Mouse (Mus musculus): ENCODE measurements at regions not wholly inside any gene's neighbourhood (a gene's known extent, or its start where the extent isn't known, plus 50 kb on each side); places are given as distances from the start of the nearest gene placed in this dataset.
A peak's percentile ranks its signal among the peaks of the same experiment; 100 is the strongest.

DNA sequence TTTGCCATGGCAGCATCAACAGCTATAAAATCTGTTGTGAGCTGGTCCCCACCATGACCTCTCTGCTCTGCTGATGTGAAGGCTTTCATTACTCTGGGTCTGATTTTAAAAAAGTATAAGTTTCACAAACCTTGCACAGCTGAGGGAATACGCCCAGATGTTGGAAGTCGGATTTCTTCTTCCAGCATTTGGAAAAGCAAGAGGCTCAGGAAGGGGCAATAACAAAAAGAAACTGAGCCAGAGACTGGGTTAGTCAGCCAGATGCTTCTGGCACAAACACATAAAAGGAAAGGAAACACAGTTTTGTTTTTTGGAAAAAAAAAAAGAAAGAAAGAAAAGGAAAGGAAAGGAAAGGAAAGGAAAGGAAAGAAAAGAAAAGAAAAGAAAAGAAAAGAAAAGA lies 270.0 kb upstream of the Klf6 start:
- Histone ChIP-seq H3K4me3 (no peak overlapping the region), H3K27ac (no peak overlapping the region)
- TF ChIP-seq CTCF (conservative IDR thresholded peaks at IDR 0.05), result no peak
- no peak for DNase-seq (ENCODE audit: low spot score in 2 of 2)

DNA sequence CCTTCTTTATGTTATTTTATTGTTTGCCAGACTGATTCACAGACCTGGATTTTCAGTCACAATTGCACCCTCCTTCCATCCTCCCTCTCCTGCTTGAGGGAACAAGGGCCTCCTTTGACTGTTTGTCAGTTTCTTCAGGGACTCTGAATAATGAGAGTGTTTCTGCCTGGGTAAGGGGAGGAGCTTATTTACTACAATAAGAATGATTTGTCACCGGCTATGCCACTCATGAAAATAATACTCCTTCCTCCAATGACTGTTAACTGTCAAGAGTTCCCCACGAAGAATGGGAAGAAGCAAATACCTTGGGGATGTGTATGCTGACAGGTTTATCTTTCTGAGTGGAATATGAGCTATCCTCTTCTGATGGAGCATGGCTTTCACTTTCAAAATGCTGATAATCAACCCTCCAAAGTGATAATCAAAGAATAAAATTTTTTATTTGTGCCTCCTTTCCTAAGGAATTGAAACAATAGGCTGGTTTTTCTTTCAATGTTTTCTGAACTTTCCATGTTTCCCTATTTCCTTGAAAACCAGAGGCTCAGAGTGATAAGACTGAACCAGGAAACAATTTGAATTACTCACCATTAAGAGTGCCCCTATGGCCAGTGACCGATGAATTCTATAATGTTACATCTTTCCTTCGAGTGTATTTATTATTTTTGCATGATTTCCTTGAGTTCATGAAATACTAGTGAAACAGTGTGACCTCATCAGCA lies 269.3 kb upstream of the Klf6 start:
- Histone ChIP-seq H3K27ac (no peak overlapping the region), H3K4me3 (no peak overlapping the region)
- no peak for DNase-seq (ENCODE audit: low spot score in 2 of 2)
- no peak for TF ChIP-seq CTCF (conservative IDR thresholded peaks at IDR 0.05)

GRCm38 (mm10) chr13:5592556-5593061 lies 268.7 kb upstream of the Klf6 start:
- no peak for TF ChIP-seq CTCF (conservative IDR thresholded peaks at IDR 0.05)
- no peak for DNase-seq (ENCODE audit: low spot score in 2 of 2)
- H3K27ac ChIP-seq, result no peak overlapping the region
- H3K4me3 ChIP-seq, result no peak overlapping the region

GRCm38 (mm10) chr13:5601648-5602047 lies 259.6 kb upstream of the Klf6 start:
- Histone ChIP-seq H3K4me3 (no peak overlapping the region), H3K27ac (no peak overlapping the region)
- DNase-seq (ENCODE audit: low spot score in 2 of 2), result no peak
- no peak for TF ChIP-seq CTCF (conservative IDR thresholded peaks at IDR 0.05)

DNA sequence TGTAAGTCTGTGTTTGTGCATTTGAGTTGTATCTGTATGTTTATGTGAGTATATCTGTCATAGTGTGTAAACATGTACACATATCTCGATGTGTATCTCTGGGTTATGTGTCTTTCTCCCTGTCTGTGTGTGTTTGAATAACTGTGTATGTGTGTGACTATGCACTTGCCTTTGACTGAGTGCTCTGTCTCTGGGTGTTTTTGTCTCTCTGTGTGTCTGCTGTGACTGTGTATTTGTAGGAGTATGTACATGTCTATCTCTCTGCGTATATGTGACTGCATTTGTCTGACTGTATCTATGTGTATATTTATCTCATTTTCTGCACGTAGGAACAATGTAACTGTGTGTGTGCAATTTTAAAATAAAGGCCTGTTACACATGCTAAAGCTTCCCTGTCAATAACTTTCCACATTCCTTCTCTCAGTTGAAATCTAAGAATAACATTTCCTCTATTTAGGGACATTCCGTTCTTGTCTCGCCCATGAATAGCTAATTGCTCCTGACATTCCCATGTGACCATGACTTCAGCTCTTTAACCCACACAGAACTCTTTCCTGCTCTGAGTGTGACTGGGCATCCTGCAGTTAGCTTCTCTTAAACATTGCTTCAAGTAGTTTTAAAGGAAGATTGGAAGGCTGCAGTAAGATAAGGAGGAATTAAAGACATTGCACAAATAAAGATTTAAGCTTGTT lies 257.2 kb upstream of the Klf6 start:
- DNase-seq (ENCODE audit: low spot score in 2 of 2), result no peak
- TF ChIP-seq CTCF (conservative IDR thresholded peaks at IDR 0.05), result no peak
- H3K4me3 ChIP-seq, result no peak overlapping the region
- H3K27ac ChIP-seq, result 0 out of 2 replicates have a peak overlapping the region, but pooled peaks have one; percentile 9

GRCm38 (mm10) chr13:5605418-5605817 lies 255.9 kb upstream of the Klf6 start:
- TF ChIP-seq CTCF (conservative IDR thresholded peaks at IDR 0.05), result no peak
- H3K27ac ChIP-seq, result no peak overlapping the region
- DNase-seq (ENCODE audit: low spot score in 2 of 2), result no peak
- H3K4me3 ChIP-seq, result no peak overlapping the region

GRCm38 (mm10) chr13:5607462-5607861 lies 253.8 kb upstream of the Klf6 start:
- no peak overlapping the region for H3K27ac ChIP-seq
- TF ChIP-seq CTCF (conservative IDR thresholded peaks at IDR 0.05), result no peak
- H3K4me3 ChIP-seq, result no peak overlapping the region
- no peak for DNase-seq (ENCODE audit: low spot score in 2 of 2)

DNA sequence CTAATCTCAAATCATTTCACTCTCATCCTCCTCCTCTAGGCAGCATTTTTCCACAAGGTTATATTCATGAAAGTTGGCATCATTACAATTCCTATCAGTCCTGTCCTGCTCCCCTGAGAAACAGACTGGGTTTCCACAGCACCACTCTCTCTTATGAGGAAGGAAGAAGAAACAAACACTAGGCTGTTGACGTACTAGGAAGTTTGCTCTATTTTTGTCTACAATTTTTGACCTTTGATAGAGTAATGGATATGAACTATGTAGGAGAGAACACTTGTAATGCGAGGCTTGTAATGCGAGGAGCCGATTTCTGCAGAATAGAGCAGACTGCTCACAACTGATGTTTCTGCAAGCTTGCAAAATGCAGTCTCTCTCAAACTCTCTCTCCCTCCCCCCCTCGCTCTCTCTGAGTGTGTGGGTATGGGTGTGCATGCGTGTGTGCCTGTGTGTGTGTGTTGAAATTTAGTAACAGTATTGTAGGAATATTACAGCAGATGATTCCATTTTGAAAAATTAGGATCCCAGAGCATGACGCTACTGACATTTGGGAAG lies 247.0 kb upstream of the Klf6 start:
- no peak for DNase-seq (ENCODE audit: low spot score in 2 of 2)
- no peak overlapping the region for H3K27ac ChIP-seq
- H3K4me3 ChIP-seq, result no peak overlapping the region
- no peak for TF ChIP-seq CTCF (conservative IDR thresholded peaks at IDR 0.05)

DNA sequence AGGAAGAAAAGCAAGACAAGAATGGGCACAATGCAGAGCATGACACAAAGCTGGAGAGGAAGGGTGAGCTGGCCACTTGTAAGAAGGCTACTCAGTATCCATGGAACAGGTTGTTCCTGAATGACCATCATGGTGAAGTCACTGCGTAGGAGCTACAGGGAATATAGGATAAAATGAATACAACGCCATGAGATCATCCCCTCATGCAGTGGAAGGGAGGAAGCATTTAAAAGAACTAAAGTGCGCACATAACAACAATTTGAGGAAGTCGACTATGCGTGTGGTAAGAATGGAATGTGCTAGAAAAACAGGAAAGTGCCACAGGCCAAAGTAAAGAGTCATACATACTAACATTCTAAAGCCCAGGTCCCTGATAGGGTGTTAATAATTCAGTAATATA lies 246.4 kb upstream of the Klf6 start:
- Histone ChIP-seq H3K4me3 (no peak overlapping the region), H3K27ac (no peak overlapping the region)
- no peak for DNase-seq (ENCODE audit: low spot score in 2 of 2)
- TF ChIP-seq CTCF (conservative IDR thresholded peaks at IDR 0.05), result no peak

- H3K4me3 ChIP-seq, result no peak overlapping the region
- no peak overlapping the region for H3K27ac ChIP-seq
- no peak for DNase-seq (ENCODE audit: low spot score in 2 of 2)
- TF ChIP-seq CTCF (conservative IDR thresholded peaks at IDR 0.05), result no peak
These were observed 246.0 kb upstream of the Klf6 start for GRCm38 (mm10) chr13:5615327-5615726.

DNA sequence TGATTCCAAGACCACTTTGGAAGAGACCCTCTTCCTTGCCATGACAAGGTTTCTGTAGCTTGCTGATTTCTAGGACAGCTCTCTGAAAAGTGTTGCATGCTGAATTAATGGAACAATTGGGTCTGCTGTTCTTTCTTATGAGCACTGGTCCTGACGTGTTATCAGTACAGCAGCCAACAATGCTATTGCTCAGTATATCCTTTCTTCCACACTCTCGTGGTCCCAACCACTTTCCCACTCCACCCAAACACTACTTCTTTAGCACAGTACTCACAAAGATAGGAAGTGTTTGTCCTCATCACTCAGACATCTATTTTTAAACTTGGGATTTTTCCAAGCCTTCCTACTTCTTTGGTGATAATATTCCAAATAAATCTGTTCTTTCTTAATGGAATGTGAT lies 233.2 kb upstream of the Klf6 start:
- no peak for TF ChIP-seq CTCF (conservative IDR thresholded peaks at IDR 0.05)
- no peak overlapping the region for H3K4me3 ChIP-seq

DNA sequence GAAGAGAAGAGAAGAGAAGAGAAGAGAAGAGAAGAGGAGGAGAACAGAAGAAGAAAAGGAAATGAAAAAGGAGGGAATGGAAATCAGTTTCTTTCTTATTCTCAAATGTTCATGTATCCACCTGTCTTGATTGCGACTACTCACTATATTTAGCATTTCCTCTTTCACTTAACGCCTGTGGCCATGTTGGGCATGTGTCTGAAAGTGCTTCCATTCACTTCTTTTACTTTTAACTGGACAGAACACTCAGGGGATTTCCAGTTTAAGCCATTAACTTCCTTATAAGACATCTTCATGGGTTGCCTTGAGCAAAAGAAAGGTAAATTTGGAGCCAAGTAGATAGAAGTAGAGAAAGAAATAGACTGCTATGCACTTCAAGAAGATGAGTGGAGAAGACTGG lies 226.3 kb upstream of the Klf6 start:
- H3K27ac ChIP-seq, result no peak overlapping the region
- no peak overlapping the region for H3K4me3 ChIP-seq
- no peak for DNase-seq (ENCODE audit: low spot score in 2 of 2)
- TF ChIP-seq CTCF (conservative IDR thresholded peaks at IDR 0.05), result no peak

More for the DNA sequence above, 233.2 kb upstream of the Klf6 start:
- H3K27ac ChIP-seq, result no peak overlapping the region
- no peak for DNase-seq (ENCODE audit: low spot score in 2 of 2)

- Histone ChIP-seq H3K27ac (no peak overlapping the region), H3K4me3 (no peak overlapping the region)
- no peak for DNase-seq (ENCODE audit: low spot score in 2 of 2)
- TF ChIP-seq CTCF (conservative IDR thresholded peaks at IDR 0.05), result no peak
These were observed 219.4 kb upstream of the Klf6 start for GRCm38 (mm10) chr13:5641743-5642510.

All from layer of hippocampus, adult 2 months (tissue).